Mouse (Mus musculus): ENCODE results near the gene Ntsr1. TPM values are rescaled to one million over a fixed set of nuclear protein-coding genes. Genes with fewer than 3 reads are reported as not detected.

Ntsr1 gene
- polyA plus RNA-seq (2015; fragmentation: Nextera tagmentation; extraction: Ambion mirVana) = 0.06 and 0.11 TPM in 2 replicates

DNA sequence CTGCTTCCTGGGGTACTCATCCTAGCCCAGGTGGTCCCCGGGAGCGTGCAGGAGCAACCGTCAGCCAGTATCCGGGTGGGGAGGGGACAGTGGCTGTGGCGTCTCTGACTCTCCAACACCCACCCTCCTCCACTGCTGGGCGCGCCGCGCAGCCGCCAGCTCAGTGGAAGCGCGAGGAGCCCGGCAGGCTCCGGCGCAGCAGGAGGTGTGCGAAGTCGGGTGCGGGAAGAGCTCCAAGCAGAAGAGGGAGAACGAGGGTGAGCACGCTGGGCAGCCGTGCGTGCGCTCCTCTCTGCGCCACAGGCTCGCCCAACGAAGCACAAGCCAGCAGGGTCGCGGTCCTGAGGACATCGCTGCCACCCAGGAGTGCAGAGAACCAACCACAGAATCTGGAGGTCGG, at the start of gene Ntsr1:
TSS of gene Ntsr1 (plus strand) at position 236 of the 400 bp plus-strand sequence.

GRCm38 (mm10) chr2:180455723-180456698, 43.8 kb upstream of the Ntsr1 start, which contains the start of gene Slco4a1:
Gene Slco4a1 (plus strand): TSS chr2:180456245.

GRCm38 (mm10) chr2:180581002-180581401, 81.2 kb downstream of the Ntsr1 start, which contains the start of gene Mrgbp:
Gene Mrgbp (plus strand): TSS chr2:180581304.

GRCm38 (mm10) chr2:180589123-180589831, 89.5 kb downstream of the Ntsr1 start, which contains the start of gene Ogfr:
Gene Ogfr (plus strand): TSS chr2:180589245.

Other genes with a start within 250 kb of the Ntsr1 start
- 362 and 453 TPM in 2 replicates for gene Rps21, start 242.6 kb upstream of the Ntsr1 start, polyA plus RNA-seq (2015; fragmentation: Nextera tagmentation; extraction: Ambion mirVana)
- 5.7 and 6.1 TPM in 2 replicates for gene Cables2, start 226.5 kb upstream of the Ntsr1 start, polyA plus RNA-seq (2015; fragmentation: Nextera tagmentation; extraction: Ambion mirVana)
- gene Rbbp8nl, start 210.1 kb upstream of the Ntsr1 start, polyA plus RNA-seq (2015; fragmentation: Nextera tagmentation; extraction: Ambion mirVana) = not detected in 2 replicates
- not detected in 2 replicates for gene Gata5, start 165.3 kb upstream of the Ntsr1 start, polyA plus RNA-seq (2015; fragmentation: Nextera tagmentation; extraction: Ambion mirVana)
- gene Slco4a1, start 43.7 kb upstream of the Ntsr1 start, polyA plus RNA-seq (2015; fragmentation: Nextera tagmentation; extraction: Ambion mirVana) = 0.23 and 0.55 TPM in 2 replicates
- gene Mrgbp, start 81.3 kb downstream of the Ntsr1 start, polyA plus RNA-seq (2015; fragmentation: Nextera tagmentation; extraction: Ambion mirVana) = 12.4 and 12.8 TPM in 2 replicates
- gene Ogfr, start 89.3 kb downstream of the Ntsr1 start, polyA plus RNA-seq (2015; fragmentation: Nextera tagmentation; extraction: Ambion mirVana) = 36.9 and 38.7 TPM in 2 replicates
- gene Col9a3, start 97.8 kb downstream of the Ntsr1 start, polyA plus RNA-seq (2015; fragmentation: Nextera tagmentation; extraction: Ambion mirVana) = 1.6 and 11.8 TPM in 2 replicates
- gene Tcfl5, start 142.7 kb downstream of the Ntsr1 start, polyA plus RNA-seq (2015; fragmentation: Nextera tagmentation; extraction: Ambion mirVana) = 0.13 and 0.15 TPM in 2 replicates
- 7.5 and 9.3 TPM in 2 replicates for gene Dido1, start 210.0 kb downstream of the Ntsr1 start, polyA plus RNA-seq (2015; fragmentation: Nextera tagmentation; extraction: Ambion mirVana)
- 46.7 and 49.5 TPM in 2 replicates for gene Gid8, start 210.1 kb downstream of the Ntsr1 start, polyA plus RNA-seq (2015; fragmentation: Nextera tagmentation; extraction: Ambion mirVana)
- gene Slc17a9, start 225.3 kb downstream of the Ntsr1 start, polyA plus RNA-seq (2015; fragmentation: Nextera tagmentation; extraction: Ambion mirVana) = 0.37 and 0.89 TPM in 2 replicates